Mouse (Mus musculus): Measurements from ENCODE around the gene Hamp2. TPM values are rescaled to one million over a fixed set of nuclear protein-coding genes. Genes with fewer than 3 reads are reported as not detected.
"Not testable (repeated sequence)": the region's sequence is repeated elsewhere in the genome, so short reads cannot be mapped to it uniquely, and the experiment has no call there.

The Hamp2 gene
- polyA plus RNA-seq, 1 experiment = 18.2 TPM

DNA sequence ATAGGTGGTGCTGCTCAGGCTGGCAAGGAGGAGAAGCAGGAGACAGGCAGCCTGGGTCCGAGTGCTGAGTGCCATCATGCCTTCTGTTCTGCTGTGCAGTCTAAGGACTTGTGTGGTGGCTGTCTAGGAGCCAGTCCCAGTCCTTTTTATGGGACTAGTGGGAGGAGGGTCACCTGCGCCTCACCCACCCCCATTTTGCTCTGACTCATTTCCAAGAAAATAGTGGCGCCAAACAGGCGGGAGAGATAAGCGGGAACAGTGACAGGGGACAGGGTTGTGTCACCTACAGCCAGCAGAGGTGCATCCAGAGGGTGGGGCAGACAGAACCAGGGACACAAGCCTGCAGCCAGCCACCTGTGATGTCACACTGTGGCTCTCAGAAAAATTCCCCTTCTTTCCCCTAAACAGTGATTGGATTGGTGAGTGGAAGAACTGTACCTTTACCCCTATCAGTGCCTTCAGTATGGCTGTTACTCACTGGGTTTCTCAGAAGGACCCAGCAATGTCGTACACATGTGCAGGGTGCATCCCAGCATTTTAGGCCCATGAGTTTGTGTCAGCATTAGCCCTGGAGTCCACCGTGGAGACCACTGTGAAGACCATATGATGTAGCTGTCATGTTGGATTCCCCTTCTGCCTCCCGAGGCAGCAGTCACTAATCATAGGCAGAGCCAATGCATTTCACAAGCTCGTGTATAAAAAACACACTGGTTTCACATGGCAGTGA is 19.6 kb upstream of the Hamp2 start, which contains the start of gene Hamp:
Gene Hamp (minus strand): TSS at position 124 of the 727 bp plus-strand sequence.
- Histone ChIP-seq H3K27ac (ENCODE audit: insufficient read depth, low read length) (no peak within 1 kb of the TSS), H3K4me3 (ENCODE audit: extremely low read depth, insufficient read depth, insufficient read length) (no peak within 1 kb of the TSS), H3K4me1 (ENCODE audit: control insufficient read depth, insufficient read depth, insufficient read length) (no peaks in the 10 kb centered on the region), H3K27me3 (ENCODE audit: control insufficient read depth, insufficient read depth, low read length) (no peaks in the 10 kb centered on the region), H3K36me3 (ENCODE audit: control insufficient read depth, insufficient read depth, low read length) (peaks cover 9% of the 10 kb centered on the region)
- no peak for DNase-seq (ENCODE audit: low read depth in 1 of 2, low spot score in 2 of 2)
- TF ChIP-seq POLR2A (IDR thresholded peaks at IDR 0.05; ENCODE audit: low read depth, low read length) (no peak), CTCF (IDR thresholded peaks at IDR 0.05; ENCODE audit: extremely low read depth, insufficient read depth, insufficient read length, insufficient replicate concordance) (no peak)
- 80% methylated on average over 9 of the region's 9 CpGs for WGBS

DNA sequence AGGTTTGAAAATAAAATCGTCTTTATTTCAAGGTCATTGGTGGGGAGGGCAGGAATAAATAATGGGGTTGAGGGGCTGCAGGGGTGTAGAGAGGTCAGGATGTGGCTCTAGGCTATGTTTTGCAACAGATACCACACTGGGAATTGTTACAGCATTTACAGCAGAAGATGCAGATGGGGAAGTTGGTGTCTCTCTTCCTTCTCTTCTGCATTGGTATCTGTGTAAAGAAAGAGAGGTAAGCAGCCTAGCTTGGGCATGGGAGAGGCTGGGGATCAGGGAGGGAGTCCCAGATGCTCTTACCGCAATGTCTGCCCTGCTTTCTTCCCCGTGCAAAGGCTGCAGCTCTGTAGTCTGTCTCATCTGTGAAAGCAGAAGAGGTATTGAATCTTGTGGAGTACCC is 17.9 kb upstream of the Hamp2 start:
- not testable (repeated sequence) for DNase-seq (ENCODE audit: low read depth in 1 of 2, low spot score in 2 of 2); H3K27me3 ChIP-seq (ENCODE audit: control insufficient read depth, insufficient read depth, low read length); H3K4me1 ChIP-seq (ENCODE audit: control insufficient read depth, insufficient read depth, insufficient read length); H3K4me3 ChIP-seq (ENCODE audit: extremely low read depth, insufficient read depth, insufficient read length); H3K36me3 ChIP-seq (ENCODE audit: control insufficient read depth, insufficient read depth, low read length); H3K27ac ChIP-seq (ENCODE audit: insufficient read depth, low read length)
- WGBS = 28% methylated on average over 3 of the region's 3 CpGs

GRCm38 (mm10) chr7:30940070-30940469 is 15.6 kb upstream of the Hamp2 start:
- not testable (repeated sequence) for DNase-seq (ENCODE audit: low read depth in 1 of 2, low spot score in 2 of 2); H3K27ac ChIP-seq (ENCODE audit: insufficient read depth, low read length); H3K36me3 ChIP-seq (ENCODE audit: control insufficient read depth, insufficient read depth, low read length); H3K4me3 ChIP-seq (ENCODE audit: extremely low read depth, insufficient read depth, insufficient read length); H3K4me1 ChIP-seq (ENCODE audit: control insufficient read depth, insufficient read depth, insufficient read length); H3K27me3 ChIP-seq (ENCODE audit: control insufficient read depth, insufficient read depth, low read length)
- 68% methylated on average over 1 of the region's 1 CpGs for WGBS

GRCm38 (mm10) chr7:30935422-30936099 is 11.1 kb upstream of the Hamp2 start:
- not testable (repeated sequence) for H3K27ac ChIP-seq (ENCODE audit: insufficient read depth, low read length); H3K36me3 ChIP-seq (ENCODE audit: control insufficient read depth, insufficient read depth, low read length); DNase-seq (ENCODE audit: low read depth in 1 of 2, low spot score in 2 of 2); H3K4me3 ChIP-seq (ENCODE audit: extremely low read depth, insufficient read depth, insufficient read length); H3K4me1 ChIP-seq (ENCODE audit: control insufficient read depth, insufficient read depth, insufficient read length); H3K27me3 ChIP-seq (ENCODE audit: control insufficient read depth, insufficient read depth, low read length)
- WGBS = 54% methylated on average over 6 of the region's 6 CpGs

- no peak overlapping the region for H3K27ac ChIP-seq (ENCODE audit: insufficient read depth, low read length)
- DNase-seq (ENCODE audit: low read depth in 1 of 2, low spot score in 2 of 2) = no peak
- H3K27me3 ChIP-seq (ENCODE audit: control insufficient read depth, insufficient read depth, low read length) = no peaks in the 10 kb centered on the region
- WGBS = 61% methylated on average over 3 of the region's 3 CpGs
- H3K36me3 ChIP-seq (ENCODE audit: control insufficient read depth, insufficient read depth, low read length) = no peaks in the 10 kb centered on the region
- TF ChIP-seq CTCF (IDR thresholded peaks at IDR 0.05; ENCODE audit: extremely low read depth, insufficient read depth, insufficient read length, insufficient replicate concordance) (no peak), POLR2A (IDR thresholded peaks at IDR 0.05; ENCODE audit: low read depth, low read length) (no peak)
- H3K4me3 ChIP-seq (ENCODE audit: extremely low read depth, insufficient read depth, insufficient read length) = no peak overlapping the region
- H3K4me1 ChIP-seq (ENCODE audit: control insufficient read depth, insufficient read depth, insufficient read length) = no peaks in the 10 kb centered on the region
These were observed 410 bp downstream of the Hamp2 start for GRCm38 (mm10) chr7:30924071-30924470.

DNA sequence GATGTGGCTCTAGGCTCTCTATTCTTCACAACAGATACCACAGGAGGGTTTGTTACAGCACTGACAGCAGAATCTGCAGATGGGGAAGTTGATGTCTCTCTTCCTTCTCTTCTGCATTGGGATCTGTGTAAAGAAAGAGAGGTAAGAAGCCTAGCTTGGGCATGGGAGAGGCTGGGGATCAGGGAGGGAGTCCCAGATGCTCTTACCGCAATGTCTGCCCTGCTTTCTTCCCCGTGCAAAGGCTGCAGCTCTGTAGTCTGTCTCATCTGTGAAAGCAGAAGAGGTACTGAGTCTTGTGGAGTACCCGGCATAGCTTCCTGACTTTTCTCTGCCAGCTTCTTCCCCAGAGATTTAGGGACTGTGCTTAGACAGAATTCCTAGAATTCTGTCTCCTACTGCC is 2.0 kb downstream of the Hamp2 start:
- H3K4me1 ChIP-seq (ENCODE audit: control insufficient read depth, insufficient read depth, insufficient read length); DNase-seq (ENCODE audit: low read depth in 1 of 2, low spot score in 2 of 2); H3K27ac ChIP-seq (ENCODE audit: insufficient read depth, low read length); H3K4me3 ChIP-seq (ENCODE audit: extremely low read depth, insufficient read depth, insufficient read length); H3K27me3 ChIP-seq (ENCODE audit: control insufficient read depth, insufficient read depth, low read length); H3K36me3 ChIP-seq (ENCODE audit: control insufficient read depth, insufficient read depth, low read length): not testable (repeated sequence)
- WGBS = 32% methylated on average over 3 of the region's 3 CpGs

DNA sequence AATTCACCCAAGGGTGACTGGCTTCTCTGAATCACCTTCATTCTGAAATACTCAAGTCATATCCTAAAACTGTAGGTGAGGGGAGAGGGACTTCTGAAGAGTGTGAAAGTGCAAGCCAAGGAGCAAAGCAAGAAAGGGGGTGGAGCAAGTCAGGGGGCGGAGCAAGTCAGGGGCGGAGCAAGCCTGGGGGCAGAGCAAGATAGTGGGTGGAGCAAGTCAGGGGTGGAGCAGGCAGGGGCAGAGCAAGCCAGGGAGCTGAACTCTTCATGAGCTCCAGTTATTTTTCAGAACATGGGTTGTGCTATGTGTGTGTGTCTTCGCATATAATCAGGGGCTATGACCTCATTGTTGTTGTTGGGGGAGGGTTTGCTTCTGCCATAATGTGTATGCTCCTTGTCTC is 4.3 kb downstream of the Hamp2 start:
- H3K27ac ChIP-seq (ENCODE audit: insufficient read depth, low read length) = no peak overlapping the region
- TF ChIP-seq POLR2A (IDR thresholded peaks at IDR 0.05; ENCODE audit: low read depth, low read length) (no peak), CTCF (IDR thresholded peaks at IDR 0.05; ENCODE audit: extremely low read depth, insufficient read depth, insufficient read length, insufficient replicate concordance) (no peak)
- H3K4me1 ChIP-seq (ENCODE audit: control insufficient read depth, insufficient read depth, insufficient read length) = no peaks in the 10 kb centered on the region; the same call in 1 of the 2 replicates
- no peaks in the 10 kb centered on the region for H3K27me3 ChIP-seq (ENCODE audit: control insufficient read depth, insufficient read depth, low read length)
- H3K4me3 ChIP-seq (ENCODE audit: extremely low read depth, insufficient read depth, insufficient read length) = no peak overlapping the region
- no peak for DNase-seq (ENCODE audit: low read depth in 1 of 2, low spot score in 2 of 2)
- 63% methylated on average over 3 of the region's 3 CpGs for WGBS
- no peaks in the 10 kb centered on the region for H3K36me3 ChIP-seq (ENCODE audit: control insufficient read depth, insufficient read depth, low read length)

Data from spleen, adult 2 months (tissue).